Mouse (Mus musculus) lung, postnatal 0 days (tissue): ENCODE measurements at regions not wholly inside any gene's neighbourhood (a gene's known extent, or its start where the extent isn't known, plus 50 kb on each side); places are given as distances from the start of the nearest gene placed in this dataset.

Experiments
- CTCF ChIP-seq: IDR thresholded peaks from 2 replicates; pipeline ENCODE4 v1.5.1; 2016; ENCODE audit warnings: antibody characterized with exemption, mild to moderate bottlenecking
- EP300 ChIP-seq: IDR thresholded peaks from 2 replicates; pipeline ENCODE4 v1.6.1; 2016; ENCODE audit warnings: antibody characterized with exemption, mild to moderate bottlenecking, control low read depth

DNA sequence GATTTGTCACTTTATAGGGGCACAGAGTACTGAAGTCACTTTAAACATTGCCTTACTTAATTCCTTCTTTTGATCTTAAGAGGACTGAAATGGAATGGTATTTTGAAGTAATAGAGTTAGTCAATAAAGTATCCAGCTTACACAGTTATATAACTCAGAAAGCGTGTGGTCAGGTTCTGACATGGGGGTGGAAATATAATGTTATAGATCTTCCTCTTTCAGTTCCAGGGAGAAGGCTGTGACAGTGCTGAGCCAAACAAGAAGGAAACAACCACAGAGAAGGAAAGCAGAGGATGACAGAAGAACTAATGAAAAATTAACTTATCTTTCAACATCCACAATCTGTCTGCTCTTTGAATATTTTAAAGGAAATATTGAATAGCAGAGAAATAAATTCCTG, 399.4 kb upstream of the Atp2b1 start:
- TF ChIP-seq EP300 (no peak), CTCF (no peak)
